Mouse (Mus musculus) erythroblast, embryonic 14.5 days (primary cell): ENCODE measurements around the gene Klhl10.

ENCODE experiments used
- GATA1 ChIP-seq: IDR thresholded peaks from 2 replicates; pipeline ENCODE4 v1.6.1; 2012; ENCODE audit warnings: low read length, inconsistent platforms, mixed read lengths
- TAL1 ChIP-seq: IDR thresholded peaks from 3 replicates; pipeline ENCODE4 v1.6.1; 2012; ENCODE audit warnings: low read length, inconsistent platforms, mixed read lengths

GRCm38 (mm10) chr11:100490951-100491350 is 49.2 kb downstream of the Klhl10 start:
- TF ChIP-seq GATA1 (no peak), TAL1 (no peak)
